Mouse (Mus musculus): Measurements from ENCODE around the gene St3gal5. TPM values are rescaled to one million over a fixed set of nuclear protein-coding genes. Genes with fewer than 3 reads are reported as not detected.

Gene St3gal5
- total RNA-seq, 2 experiments from 2014 or later = 679 to 965 TPM

DNA sequence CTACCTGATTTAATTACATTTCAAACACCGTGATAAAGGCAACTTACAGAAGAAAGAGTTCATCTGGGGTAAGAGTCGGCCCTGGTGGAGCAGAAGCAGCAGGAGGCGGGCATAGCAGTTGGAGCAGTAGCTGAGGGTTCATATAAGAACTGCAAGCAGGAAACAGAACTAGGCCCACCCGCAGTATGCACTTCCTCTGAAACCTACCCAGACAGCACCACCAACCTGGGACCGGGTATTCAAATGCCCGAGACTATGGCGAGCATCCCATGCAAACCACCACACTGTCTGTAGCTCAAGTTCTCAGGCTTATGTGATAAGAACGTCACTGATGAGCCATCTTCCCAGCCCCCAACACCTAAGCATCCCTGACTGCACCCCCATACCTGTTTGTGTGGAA, 58.3 kb downstream of the St3gal5 start:
- ATAC-seq (replicated peaks; ENCODE audit: low FRiP score, poor library complexity, severe bottlenecking) = no peak

DNA sequence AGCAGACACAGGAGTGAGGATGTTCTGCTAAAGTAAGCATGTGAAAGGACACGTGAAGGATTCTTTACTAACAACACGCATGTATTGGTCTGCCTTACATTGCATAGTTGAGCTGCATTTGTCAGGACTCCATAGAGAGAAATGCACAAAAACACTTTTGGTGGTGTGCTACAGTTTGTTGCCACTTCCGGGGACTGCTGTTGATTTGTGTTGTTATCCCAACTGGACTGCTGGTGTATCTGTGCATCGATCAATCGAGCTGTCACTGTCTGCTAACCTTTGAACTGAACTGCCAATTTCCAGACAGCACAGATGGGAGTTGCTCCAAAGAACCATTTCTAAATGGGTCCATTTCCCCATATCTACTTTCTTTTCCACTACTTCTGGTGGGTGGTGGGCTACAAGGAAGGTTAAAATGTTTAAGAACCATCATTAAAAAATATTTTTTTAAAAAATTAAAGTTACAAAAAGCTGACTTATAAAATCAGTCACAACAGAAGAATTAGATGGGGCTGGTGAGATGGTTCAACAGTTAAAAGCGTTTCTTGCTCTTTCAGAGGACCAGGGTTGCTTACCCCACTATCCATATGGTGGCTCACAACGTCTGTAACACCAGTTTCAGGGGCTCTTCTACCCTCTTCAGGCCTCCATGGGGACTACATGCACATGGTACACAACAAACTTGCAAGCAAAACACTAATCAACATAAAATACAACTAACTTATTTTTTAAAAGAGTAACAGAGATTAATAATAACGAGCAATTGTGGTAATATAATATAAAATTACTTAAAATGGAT, 61.8 kb downstream of the St3gal5 start:
- no peak for ATAC-seq (replicated peaks; ENCODE audit: low FRiP score, poor library complexity, severe bottlenecking)

DNA sequence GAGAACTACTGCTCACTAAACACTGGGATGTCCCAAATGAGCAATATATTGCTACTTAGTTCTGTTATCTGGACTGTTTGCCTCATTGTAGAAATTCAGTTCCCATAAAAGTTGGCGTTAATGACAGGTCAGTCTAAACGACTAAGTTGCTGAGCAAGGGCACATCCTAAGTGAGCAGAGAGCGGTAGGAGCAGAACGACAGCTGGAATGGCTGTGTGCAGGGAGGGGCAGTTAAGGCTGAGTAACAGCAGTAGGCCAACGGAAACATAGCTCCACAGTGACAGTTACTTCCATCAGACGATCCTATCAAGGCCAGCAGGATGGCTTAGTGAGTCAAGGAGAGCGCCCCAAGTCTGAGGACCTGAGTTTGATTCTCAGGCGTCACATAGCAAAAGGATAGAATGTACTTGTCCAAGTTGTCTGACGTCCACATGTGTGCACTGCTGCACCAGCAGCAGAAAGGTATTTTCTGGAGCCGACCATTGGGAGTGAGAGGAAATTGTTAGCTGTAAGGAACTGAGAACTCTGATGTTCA, 62.5 kb downstream of the St3gal5 start:
- no peak for ATAC-seq (replicated peaks; ENCODE audit: low FRiP score, poor library complexity, severe bottlenecking)

GRCm38 (mm10) chr6:72160991-72161390, 63.6 kb downstream of the St3gal5 start:
- ATAC-seq (replicated peaks; ENCODE audit: low FRiP score, poor library complexity, severe bottlenecking) = no peak

DNA sequence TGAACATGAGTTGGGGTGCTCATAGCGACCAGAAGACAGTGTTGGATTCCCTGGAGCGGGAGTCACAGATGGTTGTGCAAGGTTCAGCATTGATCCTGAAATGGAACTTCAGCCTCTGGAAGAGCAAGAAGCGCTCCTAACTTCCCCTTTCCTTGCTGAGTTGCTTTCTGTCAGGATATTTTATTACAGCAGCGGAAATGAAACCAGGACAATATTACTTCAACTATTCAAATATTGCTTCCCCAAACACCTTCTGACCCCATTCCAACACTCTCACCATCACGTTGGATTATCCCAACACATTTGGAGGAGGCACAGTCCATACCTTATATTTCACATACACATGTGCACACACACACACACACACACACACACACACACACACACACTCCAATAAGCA, 64.4 kb downstream of the St3gal5 start:
- no peak for ATAC-seq (replicated peaks; ENCODE audit: low FRiP score, poor library complexity, severe bottlenecking)

DNA sequence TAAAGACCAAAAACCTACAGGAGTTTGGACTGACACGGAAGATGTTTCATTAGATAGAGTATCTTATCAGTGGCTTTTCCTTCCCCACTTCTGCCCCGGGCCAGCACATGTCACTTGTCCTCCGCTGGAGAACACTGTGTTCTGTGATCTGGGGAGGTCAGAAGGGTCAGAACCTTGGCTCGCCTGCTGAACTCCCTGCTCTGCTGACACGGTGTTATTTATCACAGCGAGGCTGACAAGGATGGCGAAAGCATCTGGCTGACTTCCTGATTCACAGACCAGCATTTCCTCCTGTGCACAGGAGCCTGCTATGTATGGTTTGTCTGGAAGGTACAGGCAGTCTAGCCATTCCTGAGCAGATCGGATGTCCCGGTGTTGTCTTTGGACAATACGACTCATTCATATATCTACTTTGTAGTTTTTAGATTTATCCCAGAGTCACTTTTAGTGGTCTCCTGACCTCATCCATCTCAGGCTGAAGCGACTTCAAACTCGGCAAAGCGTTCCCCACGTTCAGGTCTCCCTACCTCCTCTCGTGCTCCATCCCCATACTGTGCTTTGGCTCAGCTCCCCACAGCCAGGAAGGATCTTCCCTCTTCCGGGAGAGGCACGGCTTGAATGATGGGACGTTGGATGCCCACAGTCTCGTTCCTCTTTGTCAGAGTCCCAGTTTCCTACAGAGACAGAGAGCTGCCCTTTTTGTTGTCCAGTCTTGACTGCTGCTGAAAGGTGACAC, 64.9 kb downstream of the St3gal5 start:
- no peak for ATAC-seq (replicated peaks; ENCODE audit: low FRiP score, poor library complexity, severe bottlenecking)

DNA sequence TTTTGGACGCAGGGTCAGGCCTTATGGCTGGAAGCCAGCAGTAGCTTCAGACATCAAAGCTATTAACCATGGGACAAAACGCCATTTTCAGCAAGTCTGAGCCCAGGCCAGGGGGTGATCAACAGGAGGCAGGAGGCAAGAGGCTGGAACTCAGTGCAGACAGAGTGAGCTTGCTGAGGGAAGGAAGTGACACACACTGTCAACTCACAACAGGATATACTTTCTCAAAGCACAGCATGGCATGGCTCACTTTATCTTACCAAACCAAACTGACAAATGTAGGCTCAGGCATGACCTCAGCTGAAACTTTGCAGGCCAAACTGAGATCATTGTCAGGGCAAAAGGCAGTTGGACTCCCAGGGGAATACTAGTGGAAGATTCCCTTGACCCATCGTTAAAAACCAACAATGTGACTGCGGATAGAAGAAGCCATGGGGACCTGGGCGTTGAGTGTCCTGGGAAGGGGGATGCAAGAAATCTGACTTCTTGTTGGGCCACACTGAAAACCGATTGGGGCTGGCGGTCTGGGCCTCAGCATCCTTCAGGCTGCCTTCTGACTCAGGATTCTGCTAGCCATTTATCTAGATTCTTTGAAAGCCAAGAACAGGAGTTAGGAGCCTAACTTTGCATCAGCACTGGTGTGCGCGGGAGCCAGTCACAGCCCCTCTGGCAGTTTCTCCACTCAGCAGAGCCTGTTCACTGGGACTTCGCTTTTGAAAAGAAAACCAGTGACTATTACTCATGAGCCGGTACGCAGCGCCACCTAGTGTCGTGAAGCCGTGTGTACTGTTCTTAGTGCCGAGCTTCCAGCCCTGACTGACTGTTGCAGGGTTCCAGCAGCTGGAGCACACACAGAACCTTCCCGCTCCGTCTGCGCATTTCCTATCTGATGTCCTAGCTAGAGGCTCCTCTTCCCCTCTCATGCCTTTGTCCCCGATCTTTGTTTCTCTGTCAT, 67.2 kb downstream of the St3gal5 start:
- peak; percentile 89 for ATAC-seq (replicated peaks; ENCODE audit: low FRiP score, poor library complexity, severe bottlenecking)

DNA sequence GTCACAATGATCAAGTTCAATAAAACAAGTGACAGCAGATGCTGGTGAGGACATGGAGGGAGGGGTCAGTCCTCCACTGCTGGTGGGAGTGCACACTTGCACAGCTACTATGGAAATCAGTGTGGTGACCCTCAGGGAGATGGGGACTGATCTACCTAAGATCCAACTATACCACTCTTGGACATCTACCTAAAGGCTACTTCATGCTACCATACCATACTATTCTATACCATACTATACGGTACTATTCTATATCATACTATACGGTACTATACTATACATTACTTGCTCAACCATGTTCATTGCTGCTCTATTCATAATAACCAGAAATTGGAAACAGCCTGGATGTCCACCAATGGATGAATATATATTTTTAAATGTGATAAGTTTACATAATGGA, 68.5 kb downstream of the St3gal5 start:
- ATAC-seq (replicated peaks; ENCODE audit: low FRiP score, poor library complexity, severe bottlenecking) = no peak

DNA sequence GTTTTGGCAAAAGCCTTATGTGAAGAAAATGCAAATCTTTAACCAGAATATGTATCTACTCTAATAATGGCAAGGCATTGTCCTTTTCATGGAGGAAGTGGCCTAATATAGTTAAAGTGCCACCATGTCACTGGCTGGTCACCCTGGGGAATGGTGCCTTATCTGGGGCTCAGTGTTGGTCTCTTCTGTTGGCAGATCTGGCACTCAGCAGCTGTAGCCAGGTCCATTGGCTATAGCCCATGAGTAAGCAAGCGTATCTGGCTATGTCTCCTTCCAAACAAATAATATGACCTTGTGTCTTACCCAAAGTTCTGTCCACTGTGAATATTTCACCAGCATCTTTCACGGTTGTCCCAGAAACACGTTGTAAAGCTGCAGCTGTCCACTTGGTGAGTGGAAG, 74.0 kb downstream of the St3gal5 start:
- ATAC-seq (replicated peaks; ENCODE audit: low FRiP score, poor library complexity, severe bottlenecking) = no peak

DNA sequence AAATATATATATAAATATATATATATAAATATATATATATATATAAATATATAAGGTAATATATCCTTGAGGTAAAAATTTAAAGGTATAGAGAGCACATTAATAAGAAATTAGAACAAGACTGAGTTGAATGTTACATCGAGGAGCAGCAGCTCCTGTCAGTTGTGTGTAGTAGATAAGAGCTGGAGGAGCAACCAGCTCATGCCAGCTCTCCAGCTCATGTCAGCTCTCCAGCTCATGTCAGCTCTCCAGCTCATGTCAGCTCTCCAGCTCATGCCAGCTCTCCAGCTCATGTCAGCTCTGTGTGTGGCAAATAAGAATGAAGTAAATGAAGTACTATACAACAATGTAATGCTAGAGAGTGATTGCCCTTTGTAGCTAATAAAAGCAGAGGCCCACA, 76.0 kb downstream of the St3gal5 start:
- ATAC-seq (replicated peaks; ENCODE audit: low FRiP score, poor library complexity, severe bottlenecking) = no peak

GRCm38 (mm10) chr6:72175419-72175818, 78.0 kb downstream of the St3gal5 start:
- ATAC-seq (replicated peaks; ENCODE audit: low FRiP score, poor library complexity, severe bottlenecking) = no peak

DNA sequence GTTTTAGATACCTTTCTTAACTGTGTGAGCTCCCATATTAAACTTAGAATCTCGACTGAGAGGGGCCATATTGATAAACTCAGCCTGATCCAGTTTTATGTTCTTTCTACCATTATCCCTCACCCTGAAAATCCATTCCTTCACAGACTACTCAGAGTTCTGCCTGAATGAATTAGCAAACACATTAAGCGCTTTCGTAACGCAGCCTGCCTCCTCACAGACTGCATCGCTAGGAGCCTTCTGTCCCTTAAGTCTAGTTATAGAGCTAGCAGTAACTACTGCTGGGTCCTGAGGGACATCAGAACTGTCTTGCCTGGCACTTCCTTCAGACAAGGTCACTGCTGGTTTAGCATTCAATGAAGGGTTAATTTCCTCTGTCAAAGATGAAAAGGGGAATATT, 78.6 kb downstream of the St3gal5 start:
- no peak for ATAC-seq (replicated peaks; ENCODE audit: low FRiP score, poor library complexity, severe bottlenecking)

DNA sequence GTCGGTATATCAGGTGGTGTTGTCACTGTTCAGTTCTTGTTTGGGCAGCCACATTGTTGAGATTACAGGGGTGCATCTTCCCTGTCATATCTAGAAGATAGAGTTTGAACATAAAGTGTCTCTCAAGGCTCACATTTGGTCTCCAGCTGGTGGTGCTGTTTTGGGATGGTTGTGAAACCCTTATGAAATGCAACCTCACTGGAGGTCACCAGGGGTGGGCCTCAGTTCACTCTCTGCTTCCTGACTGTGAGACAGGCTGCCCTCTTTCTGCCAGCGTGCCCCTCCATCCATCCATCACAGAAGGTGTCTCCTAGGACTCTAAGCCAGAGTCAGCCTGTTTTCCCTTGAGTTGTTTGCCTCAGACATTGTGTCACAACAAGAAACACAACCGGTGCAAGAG, 80.0 kb downstream of the St3gal5 start:
- no peak for ATAC-seq (replicated peaks; ENCODE audit: low FRiP score, poor library complexity, severe bottlenecking)

GRCm38 (mm10) chr6:72179006-72179405, 81.6 kb downstream of the St3gal5 start:
- ATAC-seq (replicated peaks; ENCODE audit: low FRiP score, poor library complexity, severe bottlenecking) = no peak

- no peak for ATAC-seq (replicated peaks; ENCODE audit: low FRiP score, poor library complexity, severe bottlenecking)
Measured at GRCm38 (mm10) chr6:72179562-72180502, 82.4 kb downstream of the St3gal5 start.

DNA sequence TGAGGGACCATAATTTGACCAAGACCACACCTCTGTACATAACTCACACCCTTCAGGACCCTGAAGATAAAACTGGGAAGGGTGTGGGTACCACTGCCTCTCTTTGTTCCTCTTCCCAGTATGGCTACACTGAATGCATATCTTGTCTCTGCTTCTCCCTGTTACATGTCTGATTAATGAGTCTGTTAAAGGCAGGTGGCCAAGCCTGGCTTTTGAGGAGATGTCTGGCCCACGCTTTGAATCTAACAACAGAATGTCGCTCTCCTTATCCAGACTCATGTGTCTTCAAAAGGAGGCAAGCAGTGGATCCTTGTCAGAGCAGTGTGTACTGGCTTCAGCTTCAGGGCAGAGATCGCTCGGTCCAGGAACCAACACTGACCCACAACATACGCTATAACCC, 87.2 kb downstream of the St3gal5 start:
- no peak for ATAC-seq (replicated peaks; ENCODE audit: low FRiP score, poor library complexity, severe bottlenecking)

- ATAC-seq (replicated peaks; ENCODE audit: low FRiP score, poor library complexity, severe bottlenecking) = peak; percentile 79
Measured at GRCm38 (mm10) chr6:72185893-72186490, 88.6 kb downstream of the St3gal5 start.

DNA sequence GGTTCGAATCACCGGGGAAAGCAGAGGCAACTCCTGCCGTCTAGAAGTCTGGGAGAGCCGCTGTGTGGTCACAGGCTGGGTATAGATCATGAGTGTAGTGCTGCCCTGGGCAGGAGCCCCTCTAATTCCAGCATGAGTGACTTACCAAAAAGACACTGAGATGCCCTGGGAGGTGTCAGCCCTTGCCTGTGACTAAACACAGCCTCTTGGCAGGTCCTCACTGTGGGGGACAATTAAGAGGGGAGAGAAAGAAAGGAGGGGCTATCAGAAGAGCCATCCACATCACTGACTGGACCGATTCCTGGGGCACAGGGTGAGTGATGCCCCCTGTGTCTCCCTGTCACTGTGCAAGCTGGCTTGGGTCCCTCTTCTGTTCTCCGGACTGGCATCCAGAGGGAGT, 89.4 kb downstream of the St3gal5 start:
- ATAC-seq (replicated peaks; ENCODE audit: low FRiP score, poor library complexity, severe bottlenecking) = no peak

Data from erythroblast, adult 5-6 weeks (primary cell).